Mouse (Mus musculus): Measurements from ENCODE around the gene Cox7b.
"Not testable (repeated sequence)": the region's sequence is repeated elsewhere in the genome, so short reads cannot be mapped to it uniquely, and the experiment has no call there.

Cox7b gene

GRCm38 (mm10) chrX:106015571-106016322, at the start of gene Cox7b:
Gene Cox7b (plus strand): TSS chrX:106015700.
- peak; percentile 74 for DNase-seq

DNA sequence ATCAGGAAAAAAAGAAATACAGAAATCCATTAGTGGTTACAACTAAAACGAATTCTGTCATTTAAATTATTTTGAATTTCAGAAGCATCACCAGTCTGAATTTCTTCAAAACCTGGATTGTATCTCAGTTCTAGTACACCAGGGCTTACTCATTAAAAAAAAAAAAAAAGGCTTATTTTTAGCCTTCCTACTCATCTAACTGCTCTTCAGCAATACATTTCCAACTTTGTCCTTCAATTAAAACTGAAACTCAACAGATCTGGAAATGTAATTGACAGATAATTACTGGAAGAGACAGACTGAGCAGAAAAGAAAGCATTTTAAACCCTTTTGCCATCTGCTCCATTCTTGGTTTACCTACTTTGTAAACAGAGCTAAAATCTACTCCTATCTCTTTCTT, 13.9 kb upstream of the Cox7b start:
- no peak for DNase-seq

DNA sequence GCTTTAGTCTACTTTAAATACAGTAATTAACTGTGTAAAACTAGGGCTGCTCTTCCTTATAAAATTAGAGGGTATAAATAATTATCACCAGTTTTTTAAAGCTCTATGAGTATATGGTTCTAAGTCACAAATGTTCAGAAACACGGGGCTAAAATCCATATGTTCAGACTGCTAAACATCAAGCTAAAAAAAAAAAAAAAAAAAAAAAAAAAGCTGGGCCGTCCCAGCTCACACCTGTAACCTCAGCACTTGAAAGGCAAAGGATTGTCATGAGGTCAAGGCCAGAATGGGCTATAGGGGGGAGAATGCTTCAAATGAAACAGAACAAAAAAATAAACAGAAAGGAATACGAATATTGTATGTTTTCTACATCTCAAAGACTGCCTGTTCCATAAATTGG, 4.7 kb upstream of the Cox7b start:
- no peak for DNase-seq

DNA sequence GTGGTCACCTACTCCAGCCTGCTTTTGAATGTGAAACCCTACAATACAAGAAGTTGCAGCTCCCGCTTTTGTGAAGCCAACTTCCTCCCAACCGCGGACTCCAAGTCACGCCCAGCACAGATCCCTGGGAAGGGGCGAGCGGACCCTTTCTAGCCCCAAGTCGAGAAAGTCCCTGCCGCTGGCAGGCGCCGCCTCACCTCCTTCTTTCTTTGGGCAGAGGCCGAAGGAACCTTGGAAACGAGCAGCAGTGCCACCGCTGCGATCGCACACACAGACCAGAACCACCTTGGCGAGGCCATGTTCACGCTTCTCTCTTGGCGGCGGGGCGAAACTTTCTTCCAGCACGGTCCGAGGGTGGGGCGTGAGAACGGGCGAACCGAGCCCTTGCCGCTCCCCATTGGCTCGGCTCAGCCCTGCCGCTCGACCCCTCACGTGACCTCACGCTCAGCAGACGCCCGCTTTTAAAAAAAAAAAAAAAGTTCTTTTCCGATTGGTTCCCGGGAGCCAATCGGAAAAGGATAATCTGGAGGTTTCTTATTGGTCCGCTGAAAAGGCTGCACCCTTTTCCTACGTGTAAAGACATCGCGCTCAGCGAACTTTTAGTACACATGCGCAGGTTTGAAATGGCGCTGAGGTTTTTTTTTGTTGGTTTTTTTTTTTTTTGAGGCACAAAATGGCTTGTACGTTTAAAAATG, 3.9 kb upstream of the Cox7b start, which contains the start of gene Magt1:
Gene Magt1 (minus strand): TSS at position 442 of the 695 bp plus-strand sequence.
- DNase-seq: peak; percentile 83 to 85

- peak in 1 of 2 experiments; percentile 2 for DNase-seq
Measured at GRCm38 (mm10) chrX:106012559-106012958, 2.9 kb upstream of the Cox7b start.

- DNase-seq: peak; percentile 69 to 72
Measured at GRCm38 (mm10) chrX:106013217-106013616, 2.3 kb upstream of the Cox7b start.

DNA sequence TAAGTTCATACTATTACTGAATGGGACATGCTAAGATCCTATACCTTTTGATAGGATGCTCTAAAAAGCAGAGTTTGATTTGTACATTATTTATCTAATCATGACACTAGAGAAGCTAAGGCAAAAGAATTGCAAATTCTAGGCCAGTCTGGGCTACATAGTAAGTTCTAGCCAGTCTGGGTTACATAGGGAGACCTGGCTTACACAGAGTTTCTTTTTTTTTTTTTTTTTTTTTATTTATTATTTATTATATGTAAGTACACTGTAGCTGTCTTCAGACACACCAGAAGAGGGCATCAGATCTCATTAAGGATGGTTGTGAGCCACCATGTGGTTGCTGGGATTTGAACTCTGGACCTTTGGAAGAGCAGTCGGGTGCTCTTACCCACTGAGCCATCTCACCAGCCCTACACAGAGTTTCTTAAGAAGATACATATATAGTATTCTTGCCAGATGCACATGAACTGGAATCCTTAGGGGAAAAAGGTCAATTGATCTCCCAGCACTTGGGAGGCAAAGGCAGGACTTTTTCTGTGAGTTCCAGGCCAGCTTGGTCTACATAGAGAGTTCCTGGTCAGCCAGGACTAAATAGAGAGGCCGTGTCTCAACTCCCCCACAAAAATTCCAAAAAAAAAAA, 641 bp upstream of the Cox7b start:
- DNase-seq: not testable (repeated sequence)

GRCm38 (mm10) chrX:106017102-106017501, 1.6 kb downstream of the Cox7b start:
- no peak for DNase-seq

GRCm38 (mm10) chrX:106017516-106017915, 2.0 kb downstream of the Cox7b start:
- no peak for DNase-seq

DNA sequence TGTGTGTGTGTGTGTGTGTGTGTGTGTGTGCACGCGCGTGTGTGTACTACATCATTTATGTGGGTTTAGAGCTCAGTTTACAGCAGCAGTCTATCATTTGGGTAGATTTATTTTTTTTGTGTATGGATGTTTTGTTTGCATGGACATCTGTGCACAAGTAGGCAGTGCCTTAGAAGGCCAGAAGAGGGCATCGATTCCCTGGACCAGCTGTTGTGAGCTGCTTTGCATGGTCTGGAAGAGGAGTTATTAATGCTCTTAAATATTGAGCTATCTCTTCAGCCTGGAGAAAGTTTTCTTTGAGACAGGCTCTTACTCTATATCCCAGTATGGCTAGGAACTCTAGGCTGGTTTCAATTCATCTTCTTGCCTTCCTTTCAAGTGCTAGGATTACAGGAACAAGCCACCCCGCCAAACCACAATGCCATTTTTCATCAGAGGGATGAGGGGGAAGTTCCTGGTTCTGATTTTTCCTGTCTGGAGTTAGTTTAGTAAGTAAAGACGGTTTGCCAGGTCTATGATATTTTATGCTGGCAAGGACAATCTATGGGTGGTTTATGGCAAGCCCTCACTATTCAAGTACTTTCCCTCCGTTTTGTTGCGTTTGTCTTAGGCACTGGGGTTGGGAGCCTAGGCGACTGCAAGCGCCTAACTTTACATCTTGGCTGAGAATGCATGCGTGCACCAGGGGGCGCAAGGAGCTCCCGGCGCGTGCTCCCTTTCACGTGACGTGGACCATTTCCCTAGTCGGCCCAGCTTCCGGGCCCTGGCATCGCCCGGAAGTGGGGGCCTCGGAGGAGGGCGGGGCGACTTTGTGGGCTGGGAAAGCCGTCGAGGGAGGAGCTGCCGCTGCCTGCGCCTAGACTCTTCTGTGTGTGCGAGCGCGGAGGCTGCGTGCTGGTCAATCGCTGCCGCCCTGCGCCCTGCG, 11.2 kb downstream of the Cox7b start, which contains the start of gene Atp7a:
Gene Atp7a (plus strand): TSS at position 859 of the 925 bp plus-strand sequence.
- DNase-seq: peak; percentile 90 to 94

DNA sequence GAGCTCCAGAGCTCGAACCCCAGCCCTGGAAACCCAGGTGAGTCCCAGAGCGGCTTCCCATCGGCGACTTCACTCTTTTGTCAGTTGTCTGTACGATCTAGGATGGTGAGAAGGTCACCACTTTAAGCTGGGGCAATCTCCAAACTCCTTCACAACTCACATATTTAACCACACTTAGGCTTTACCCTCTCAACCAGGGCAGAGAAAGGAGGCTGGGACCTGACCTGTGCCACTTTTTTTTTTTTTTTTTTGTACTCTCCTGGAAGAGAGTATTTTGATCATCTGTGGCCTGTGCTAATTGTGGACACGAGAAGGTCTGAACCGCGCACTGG, 11.8 kb downstream of the Cox7b start:
- no peak for DNase-seq

DNA sequence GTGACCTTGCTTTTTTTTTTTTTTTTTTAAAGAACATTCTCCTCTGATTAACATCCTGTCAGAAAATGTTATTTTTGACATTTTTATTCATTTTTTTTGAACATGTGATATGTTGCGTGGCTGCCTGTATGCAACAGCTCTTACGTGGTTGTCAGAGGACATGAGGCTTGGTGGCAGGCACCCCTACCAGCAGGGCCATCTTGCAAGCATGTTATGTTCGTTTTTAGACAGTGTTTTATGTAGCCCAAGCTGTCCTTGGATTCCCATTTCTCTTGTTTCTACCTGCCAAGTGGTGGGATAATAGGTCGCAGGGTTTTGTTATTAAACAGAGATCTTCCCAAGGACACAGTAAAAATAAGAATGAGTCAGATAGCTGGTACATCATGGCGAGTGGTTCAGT, 14.7 kb downstream of the Cox7b start:
- no peak for DNase-seq

GRCm38 (mm10) chrX:106031124-106031523, 15.6 kb downstream of the Cox7b start:
- no peak for DNase-seq

DNA sequence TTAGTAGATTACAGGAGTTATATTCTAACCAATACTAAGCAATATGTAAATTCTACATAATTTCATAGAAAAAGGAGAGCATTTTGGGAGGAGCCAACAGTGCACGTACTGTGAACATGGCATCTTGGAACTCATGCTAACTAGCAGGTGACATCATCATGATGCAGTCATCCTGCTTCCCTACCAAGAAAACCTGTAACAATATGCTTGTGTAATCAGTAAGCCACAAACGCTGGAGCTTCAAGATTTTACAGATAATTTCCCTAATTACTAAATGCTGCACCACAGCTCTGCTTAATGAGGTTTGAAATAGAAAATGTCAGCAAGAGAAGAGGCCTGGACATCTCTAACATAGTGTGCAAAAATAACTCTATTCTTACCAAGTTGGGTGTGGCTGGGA, 20.2 kb downstream of the Cox7b start:
- no peak for DNase-seq

GRCm38 (mm10) chrX:106037185-106037752, 21.8 kb downstream of the Cox7b start:
- no peak for DNase-seq

DNA sequence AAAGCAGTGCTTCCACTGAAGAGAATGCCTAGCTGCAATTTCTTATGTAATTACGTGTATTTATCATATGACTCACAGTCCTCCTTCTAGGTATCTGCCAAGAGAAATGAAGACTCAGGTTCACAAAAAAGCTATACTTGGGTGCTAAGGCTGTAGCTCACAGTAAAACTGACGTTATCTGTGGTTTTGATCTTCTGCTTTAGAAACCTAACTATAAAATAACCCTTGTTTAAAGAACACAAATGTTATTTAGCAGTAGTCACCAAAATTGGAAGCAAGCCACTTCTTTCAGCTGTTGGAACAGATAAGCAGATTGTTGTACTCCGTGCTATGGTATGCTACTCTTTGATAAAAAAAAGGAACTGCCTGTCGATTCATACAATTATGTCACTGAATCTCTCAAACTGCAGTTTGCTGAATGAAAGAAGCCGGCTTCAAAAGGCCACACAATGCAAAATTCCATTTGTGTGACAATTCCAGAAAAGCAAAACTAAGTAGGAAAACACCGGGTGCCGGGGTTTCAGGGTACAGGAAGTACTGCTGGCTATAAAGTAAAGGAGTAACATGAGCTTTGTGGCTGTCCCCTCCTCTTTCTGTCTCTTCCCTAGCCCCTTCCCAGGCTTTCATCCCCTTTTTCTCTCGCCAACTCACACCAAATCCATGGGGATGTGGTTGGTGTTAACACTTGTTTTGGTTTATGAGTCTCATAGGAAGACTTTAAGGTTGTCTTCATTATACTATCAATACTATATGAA, 28.5 kb downstream of the Cox7b start:
- DNase-seq: no peak

- no peak for DNase-seq
Measured at GRCm38 (mm10) chrX:106045455-106045854, 30.0 kb downstream of the Cox7b start.

- DNase-seq: no peak
Measured at GRCm38 (mm10) chrX:106045928-106046327, 30.4 kb downstream of the Cox7b start.

- no peak for DNase-seq
Measured at GRCm38 (mm10) chrX:106048191-106048590, 32.7 kb downstream of the Cox7b start.

All from B cell, adult 2 months (primary cell).